Mouse (Mus musculus): Measurements from ENCODE around the gene Ppie.
"Not testable (repeated sequence)": the region's sequence is repeated elsewhere in the genome, so short reads cannot be mapped to it uniquely, and the experiment has no call there.

Ppie gene

GRCm38 (mm10) chr4:123139513-123140154 is at the start of gene Ppie:
TSS of gene Ppie (minus strand) at chr4:123139951.
- peak; percentile 88 for DNase-seq (ENCODE audit: low spot score)

GRCm38 (mm10) chr4:123184816-123185215 is 45.1 kb upstream of the Ppie start:
- DNase-seq (ENCODE audit: low spot score): no peak

GRCm38 (mm10) chr4:123183239-123184056 is 43.7 kb upstream of the Ppie start:
- peak; percentile 95 for DNase-seq (ENCODE audit: low spot score)

GRCm38 (mm10) chr4:123182328-123183238 is 42.8 kb upstream of the Ppie start, which contains the start of gene Hpcal4:
TSS of gene Hpcal4 (plus strand) at chr4:123183227.
- peak; percentile 59 for DNase-seq (ENCODE audit: low spot score)

GRCm38 (mm10) chr4:123171811-123172210 is 32.1 kb upstream of the Ppie start:
- DNase-seq (ENCODE audit: low spot score): no peak

GRCm38 (mm10) chr4:123164157-123164556 is 24.4 kb upstream of the Ppie start:
- no peak for DNase-seq (ENCODE audit: low spot score)

GRCm38 (mm10) chr4:123162305-123162917 is 22.7 kb upstream of the Ppie start:
- peak; percentile 7 for DNase-seq (ENCODE audit: low spot score)

GRCm38 (mm10) chr4:123161251-123161650 is 21.5 kb upstream of the Ppie start:
- DNase-seq (ENCODE audit: low spot score): not testable (repeated sequence)

- DNase-seq (ENCODE audit: low spot score): no peak
These were observed 20.8 kb upstream of the Ppie start for GRCm38 (mm10) chr4:123160571-123160970.

- DNase-seq (ENCODE audit: low spot score): no peak
These were observed 16.1 kb upstream of the Ppie start for GRCm38 (mm10) chr4:123155840-123156239.

GRCm38 (mm10) chr4:123155427-123155826 is 15.7 kb upstream of the Ppie start:
- DNase-seq (ENCODE audit: low spot score): no peak

GRCm38 (mm10) chr4:123155004-123155403 is 15.3 kb upstream of the Ppie start:
- peak; percentile 60 for DNase-seq (ENCODE audit: low spot score)

- peak; percentile 6 for DNase-seq (ENCODE audit: low spot score)
These were observed 13.2 kb upstream of the Ppie start for GRCm38 (mm10) chr4:123152976-123153375.

GRCm38 (mm10) chr4:123152003-123152402 is 12.3 kb upstream of the Ppie start:
- no peak for DNase-seq (ENCODE audit: low spot score)

GRCm38 (mm10) chr4:123147446-123148150 is 7.8 kb upstream of the Ppie start:
- DNase-seq (ENCODE audit: low spot score): no peak

GRCm38 (mm10) chr4:123137551-123137950 is 2.2 kb downstream of the Ppie start:
- no peak for DNase-seq (ENCODE audit: low spot score)

GRCm38 (mm10) chr4:123127051-123127450 is 12.7 kb downstream of the Ppie start:
- no peak for DNase-seq (ENCODE audit: low spot score)

GRCm38 (mm10) chr4:123126626-123127025 is 13.1 kb downstream of the Ppie start:
- no peak for DNase-seq (ENCODE audit: low spot score)

GRCm38 (mm10) chr4:123121286-123121685 is 18.5 kb downstream of the Ppie start:
- no peak for DNase-seq (ENCODE audit: low spot score)

- DNase-seq (ENCODE audit: low spot score): peak; percentile 18
These were observed 23.1 kb downstream of the Ppie start for GRCm38 (mm10) chr4:123116640-123117039.

- DNase-seq (ENCODE audit: low spot score): peak; percentile 38
These were observed 23.7 kb downstream of the Ppie start, which contains the start of gene Oxct2b for GRCm38 (mm10) chr4:123116011-123116410. TSS of gene Oxct2b (plus strand) at chr4:123116266.

Measured in embryo, embryonic 10 days (tissue).